Mouse (Mus musculus) left cerebral cortex, postnatal 4 days (tissue): ENCODE data around the gene Olfr1223. TPM values are rescaled to one million over a fixed set of nuclear protein-coding genes. Genes with fewer than 3 reads are reported as not detected.
"Not testable (repeated sequence)": the region's sequence is repeated elsewhere in the genome, so short reads cannot be mapped to it uniquely, and the experiment has no call there.

Source experiments
- DNase-seq: peaks from one replicate; pipeline ENCODE4 v3.0.0-alpha.2; 2022
- intact Hi-C: fragments of 180-260 bp; cut with DNase I; formaldehyde crosslinking; loops from one replicate; pipeline ENCODE4 v1.15.1; 2025
- total RNA-seq, 2 experiments: library from RNA; stranded (reverse); gene quantifications; 2 replicates each; pipeline ENCODE4 v1.2.3; 2021

Gene Olfr1223
- not detected for total RNA-seq

GRCm38 (mm10) chr2:89151460-89151859, at the start of gene Olfr1223:
TSS of gene Olfr1223 (minus strand) at chr2:89151560.
- intact Hi-C loops: no loop called here
- DNase-seq: no peak

- no peak for DNase-seq
- intact Hi-C loops: no loop called here
These were observed 48.6 kb upstream of the Olfr1223 start, which contains the start of gene Olfr1226 for GRCm38 (mm10) chr2:89199948-89200347. TSS of gene Olfr1226 (minus strand) at chr2:89200048.

GRCm38 (mm10) chr2:89196325-89196982, 45.1 kb upstream of the Olfr1223 start:
- intact Hi-C loops: no loop called here
- DNase-seq: no peak

GRCm38 (mm10) chr2:89174569-89174968, 23.2 kb upstream of the Olfr1223 start, which contains the start of gene Olfr1225:
TSS of gene Olfr1225 (minus strand) at chr2:89174669.
- DNase-seq: no peak
- intact Hi-C loops: no loop called here

- DNase-seq, intact Hi-C loops: not testable (repeated sequence)
These were observed 13.4 kb upstream of the Olfr1223 start for GRCm38 (mm10) chr2:89164711-89165110.

- intact Hi-C loops, DNase-seq: not testable (repeated sequence)
These were observed 12.6 kb upstream of the Olfr1223 start, which contains the start of gene Olfr1224-ps1 for GRCm38 (mm10) chr2:89163991-89164390. TSS of gene Olfr1224-ps1 (minus strand) at chr2:89164091.

- DNase-seq: no peak
- intact Hi-C loops: no loop called here
These were observed 18.4 kb downstream of the Olfr1223 start, which contains the start of gene Olfr1222 for GRCm38 (mm10) chr2:89132954-89133353. TSS of gene Olfr1222 (minus strand) at chr2:89133054.

GRCm38 (mm10) chr2:89117183-89117582, 34.2 kb downstream of the Olfr1223 start, which contains the start of gene Olfr1221:
TSS of gene Olfr1221 (minus strand) at chr2:89117283.
- no peak for DNase-seq
- intact Hi-C loops: no loop called here

- no peak for DNase-seq
- intact Hi-C loops: no loop called here
These were observed 44.6 kb downstream of the Olfr1223 start, which contains the start of gene Olfr1220 for GRCm38 (mm10) chr2:89106735-89107134. TSS of gene Olfr1220 (minus strand) at chr2:89106835.

GRCm38 (mm10) chr2:89105651-89106050, 45.7 kb downstream of the Olfr1223 start:
- intact Hi-C loops: no loop called here
- no peak for DNase-seq

GRCm38 (mm10) chr2:89093848-89094247, 57.5 kb downstream of the Olfr1223 start:
- intact Hi-C loops: no loop called here
- DNase-seq: no peak

Other genes with a start within 250 kb of the Olfr1223 start
- not detected for gene Olfr1208, start 249.2 kb downstream of the Olfr1223 start, total RNA-seq
- gene Olfr1209, start 236.4 kb downstream of the Olfr1223 start, total RNA-seq: not detected
- not detected for gene Olfr1211, start 213.4 kb downstream of the Olfr1223 start, total RNA-seq
- gene Olfr1212, start 197.6 kb downstream of the Olfr1223 start, total RNA-seq: not detected
- gene Gm13762, start 171.3 kb downstream of the Olfr1223 start, total RNA-seq: not detected
- gene Olfr1214, start 158.9 kb downstream of the Olfr1223 start, total RNA-seq: not detected
- not detected for gene Olfr1215, start 144.6 kb downstream of the Olfr1223 start, total RNA-seq
- gene Olfr1216, start 133.2 kb downstream of the Olfr1223 start, total RNA-seq: not detected
- gene Olfr1217, start 119.5 kb downstream of the Olfr1223 start, total RNA-seq: not detected
- not detected for gene Olfr1218, start 90.4 kb downstream of the Olfr1223 start, total RNA-seq
- not detected for gene Olfr1219, start 68.0 kb downstream of the Olfr1223 start, total RNA-seq
- gene Olfr1220, start 44.7 kb downstream of the Olfr1223 start, total RNA-seq: not detected
- not detected for gene Olfr1221, start 34.3 kb downstream of the Olfr1223 start, total RNA-seq
- gene Olfr1222, start 18.5 kb downstream of the Olfr1223 start, total RNA-seq: not detected
- not detected for gene Olfr1224-ps1, start 12.5 kb upstream of the Olfr1223 start, total RNA-seq
- not detected for gene Olfr1225, start 23.1 kb upstream of the Olfr1223 start, total RNA-seq
- gene Olfr1226, start 48.5 kb upstream of the Olfr1223 start, total RNA-seq: not detected
- gene Olfr1228, start 102.5 kb upstream of the Olfr1223 start, total RNA-seq: not detected
- not detected for gene Olfr1229, start 136.5 kb upstream of the Olfr1223 start, total RNA-seq
- not detected for gene Olfr1230, start 145.7 kb upstream of the Olfr1223 start, total RNA-seq
- not detected for gene Olfr1231, start 155.5 kb upstream of the Olfr1223 start, total RNA-seq
- gene Olfr1232, start 178.1 kb upstream of the Olfr1223 start, total RNA-seq: not detected
- not detected for gene Olfr1233, start 190.8 kb upstream of the Olfr1223 start, total RNA-seq
- not detected for gene Olfr1234, start 213.3 kb upstream of the Olfr1223 start, total RNA-seq